Mouse (Mus musculus) E14TG2a.4 (cell line): ENCODE measurements around the gene Pafah1b1.
A peak's percentile ranks its signal among the peaks of the same experiment; 100 is the strongest.

Experiments
- H3K27me3 ChIP-seq: 2 replicates; pipeline ENCODE4 v1.6.1; 2014; ENCODE audit warnings: low read length, control low read depth; ENCODE audit not compliant: insufficient read depth
- H3K36me3 ChIP-seq: 2 replicates; pipeline ENCODE4 v1.6.1; 2014; ENCODE audit warnings: low read length, control low read depth; ENCODE audit not compliant: insufficient read depth
- H3K4me1 ChIP-seq: replicated peaks from 2 replicates; pipeline ENCODE4 v1.6.1; 2014; ENCODE audit warnings: low read depth, low read length, control low read depth
- H3K4me3 ChIP-seq: replicated peaks from 2 replicates; pipeline ENCODE4 v1.5.1; 2014; ENCODE audit warnings: mild to moderate bottlenecking, low read length
- H3K9me3 ChIP-seq: 2 replicates; pipeline ENCODE4 v1.6.1; 2014; ENCODE audit warnings: low read length, control low read depth
- CTCF ChIP-seq: conservative IDR thresholded peaks from 2 replicates; pipeline ENCODE4 v1.5.1; 2014; ENCODE audit warnings: low read length
- NANOG ChIP-seq: IDR thresholded peaks from 2 replicates; pipeline ENCODE4 v1.6.1; 2014; ENCODE audit warnings: borderline replicate concordance, low read length, mixed read lengths
- POU5F1 ChIP-seq: IDR thresholded peaks from 2 replicates; pipeline ENCODE4 v1.6.1; 2014; ENCODE audit warnings: low read length, borderline replicate concordance

The Pafah1b1 gene

GRCm38 (mm10) chr11:74724235-74724791, at the start of gene Pafah1b1:
Pafah1b1 (minus strand) TSS chr11:74724670.
- Histone ChIP-seq H3K36me3 (no peaks in the 10 kb centered on the region), H3K9me3 (no peaks in the 10 kb centered on the region), H3K4me1 (peaks cover 45% of the 10 kb centered on the region), H3K27me3 (no peaks in the 10 kb centered on the region), H3K4me3 (peak within 1 kb of the TSS; percentile 95)
- no peak for TF ChIP-seq POU5F1
- no peak for TF ChIP-seq CTCF
- no peak for TF ChIP-seq NANOG

DNA sequence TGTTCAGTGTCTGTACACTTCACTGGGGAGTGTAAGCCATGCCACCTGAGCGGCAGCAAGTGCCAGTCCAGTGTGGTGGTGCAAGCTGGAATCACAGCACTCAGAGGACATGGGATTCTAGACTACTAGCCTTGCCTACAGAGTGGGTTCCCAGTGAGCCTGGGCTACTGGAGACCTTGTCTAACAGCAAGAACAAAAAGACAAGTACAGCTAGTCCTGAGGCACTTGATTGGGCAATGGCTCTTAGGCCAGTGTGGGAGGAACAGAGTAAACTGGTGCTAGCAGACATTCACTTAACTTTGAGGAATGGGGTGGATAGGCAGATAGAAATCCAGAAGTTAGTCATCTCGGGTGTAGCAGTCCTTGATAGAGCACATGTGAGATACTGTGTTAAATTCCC, 47.9 kb upstream of the Pafah1b1 start:
- peak overlapping the region; percentile 89 for H3K4me3 ChIP-seq
- H3K36me3 ChIP-seq = peaks cover 53% of the 10 kb centered on the region
- TF ChIP-seq NANOG (no peak), CTCF (no peak)

DNA sequence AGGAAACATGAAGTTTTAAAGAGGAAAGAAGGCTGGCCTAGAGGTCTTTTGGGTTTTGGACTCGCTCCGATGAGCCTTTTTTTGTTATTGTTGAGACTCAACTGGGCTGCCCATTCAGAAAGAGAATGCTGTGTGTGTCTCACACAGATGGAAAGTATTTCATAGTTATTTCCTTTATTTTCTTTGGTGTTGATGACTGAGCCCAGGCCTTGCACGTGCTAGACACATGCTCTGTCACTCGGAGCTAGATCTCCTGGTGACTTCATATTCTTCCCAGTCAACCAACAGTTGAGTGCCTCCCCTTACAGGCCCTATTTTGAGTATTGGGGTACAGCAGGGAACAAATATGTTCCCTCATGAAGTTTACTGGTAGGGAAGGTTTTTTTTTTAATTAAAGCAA, 47.2 kb upstream of the Pafah1b1 start:
- no peak for TF ChIP-seq CTCF
- peak overlapping the region; percentile 89 for H3K4me3 ChIP-seq
- no peaks in the 10 kb centered on the region for H3K27me3 ChIP-seq
- peaks cover 56% of the 10 kb centered on the region for H3K4me1 ChIP-seq
- no peaks in the 10 kb centered on the region for H3K9me3 ChIP-seq
- H3K36me3 ChIP-seq = peaks cover 45% of the 10 kb centered on the region

More for the DNA sequence above, 47.9 kb upstream of the Pafah1b1 start:
- no peaks in the 10 kb centered on the region for H3K27me3 ChIP-seq
- H3K9me3 ChIP-seq = no peaks in the 10 kb centered on the region
- peaks cover 55% of the 10 kb centered on the region for H3K4me1 ChIP-seq

DNA sequence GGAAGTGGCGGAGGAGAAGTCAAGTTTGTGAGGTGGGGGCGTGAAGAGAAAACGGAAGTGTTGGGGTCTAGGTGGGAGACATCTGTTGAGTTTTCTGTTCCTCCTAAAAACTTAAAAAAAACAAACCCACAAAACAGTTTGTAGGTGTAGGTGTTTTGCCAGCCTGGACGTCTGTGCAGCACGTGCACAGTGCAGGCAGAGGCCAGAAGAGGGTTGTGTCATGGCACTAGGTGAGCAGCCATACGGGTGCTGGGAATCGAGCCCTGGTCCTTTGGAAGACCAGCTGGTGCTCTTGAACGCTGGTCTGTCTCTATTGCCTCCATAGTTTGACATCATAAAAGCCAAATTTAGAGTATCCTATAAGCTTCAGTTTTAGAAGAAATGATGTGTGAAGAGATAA, 46.8 kb upstream of the Pafah1b1 start:
- Histone ChIP-seq H3K9me3 (no peaks in the 10 kb centered on the region), H3K27me3 (no peaks in the 10 kb centered on the region), H3K4me3 (peak overlapping the region; percentile 89), H3K36me3 (peaks cover 41% of the 10 kb centered on the region), H3K4me1 (peaks cover 56% of the 10 kb centered on the region)
- TF ChIP-seq NANOG = no peak
- TF ChIP-seq CTCF = no peak
- TF ChIP-seq POU5F1 = no peak

GRCm38 (mm10) chr11:74770595-74771207, 46.2 kb upstream of the Pafah1b1 start, which contains the start of gene Mettl16:
Mettl16 (plus strand) TSS chr11:74770830.
- H3K4me3 ChIP-seq = peak within 1 kb of the TSS; percentile 89
- no peak for TF ChIP-seq NANOG
- no peak for TF ChIP-seq POU5F1
- no peak for TF ChIP-seq CTCF
- no peaks in the 10 kb centered on the region for H3K9me3 ChIP-seq
- H3K27me3 ChIP-seq = no peaks in the 10 kb centered on the region
- peaks cover 36% of the 10 kb centered on the region for H3K36me3 ChIP-seq
- peaks cover 56% of the 10 kb centered on the region for H3K4me1 ChIP-seq

- TF ChIP-seq POU5F1 (no peak), CTCF (no peak), NANOG (no peak)
- H3K4me3 ChIP-seq = peak overlapping the region; percentile 89
- H3K4me1 ChIP-seq = peaks cover 60% of the 10 kb centered on the region
- H3K27me3 ChIP-seq = no peaks in the 10 kb centered on the region
- H3K36me3 ChIP-seq = peaks cover 29% of the 10 kb centered on the region
- H3K9me3 ChIP-seq = no peaks in the 10 kb centered on the region
Measured at GRCm38 (mm10) chr11:74770037-74770436, 45.6 kb upstream of the Pafah1b1 start.

DNA sequence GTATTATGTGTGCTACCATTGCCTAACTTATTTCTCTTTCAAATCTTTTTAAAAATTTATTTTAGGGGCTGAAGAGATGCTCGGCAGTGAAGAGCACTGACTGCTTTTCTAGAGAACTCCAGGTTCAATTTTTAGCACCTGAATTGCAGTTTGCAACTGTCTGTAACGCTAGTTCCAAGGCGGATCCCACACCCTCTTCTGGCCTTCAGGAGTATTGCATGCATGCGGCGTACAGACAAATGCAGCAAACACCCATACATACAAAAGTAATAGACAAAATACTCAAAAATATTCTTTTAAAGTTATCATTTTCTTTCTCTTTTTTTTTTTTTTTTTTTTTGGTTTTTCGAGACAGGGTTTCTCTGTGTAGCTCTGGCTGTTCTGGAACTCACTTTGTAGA, 43.6 kb upstream of the Pafah1b1 start:
- TF ChIP-seq POU5F1 (no peak), CTCF (peak; percentile 90)

GRCm38 (mm10) chr11:74767469-74767868, 43.0 kb upstream of the Pafah1b1 start:
- H3K4me1 ChIP-seq = peaks cover 65% of the 10 kb centered on the region
- TF ChIP-seq POU5F1 (no peak), NANOG (no peak), CTCF (no peak)
- H3K9me3 ChIP-seq = no peaks in the 10 kb centered on the region
- H3K36me3 ChIP-seq = peaks cover 4% of the 10 kb centered on the region
- peak overlapping the region; percentile 5; the same call in 1 of the 2 replicates for H3K4me3 ChIP-seq
- no peaks in the 10 kb centered on the region for H3K27me3 ChIP-seq

More for the DNA sequence above, 43.6 kb upstream of the Pafah1b1 start:
- Histone ChIP-seq H3K27me3 (no peaks in the 10 kb centered on the region), H3K9me3 (no peaks in the 10 kb centered on the region), H3K36me3 (peaks cover 9% of the 10 kb centered on the region), H3K4me3 (no peak overlapping the region), H3K4me1 (peaks cover 66% of the 10 kb centered on the region)
